Mouse (Mus musculus) urinary bladder, postnatal 4 days (tissue): ENCODE data around the gene Gm4301.
"Not testable (repeated sequence)": the region's sequence is repeated elsewhere in the genome, so short reads cannot be mapped to it uniquely, and the experiment has no call there.

Experiments used
- DNase-seq, 2 experiments: peaks; one replicate each; pipeline ENCODE4 v3.0.0; 2021 to 2022; ENCODE audit warnings: low spot score in 2 of 2

The Gm4301 gene

GRCm38 (mm10) chr10:100335376-100335775, at the start of gene Gm4301:
Gm4301 (plus strand) TSS chr10:100335676.
- not testable (repeated sequence) for DNase-seq

- no peak for DNase-seq
These were observed 39.4 kb upstream of the Gm4301 start for GRCm38 (mm10) chr10:100296105-100296504.

- DNase-seq = not testable (repeated sequence)
These were observed 35.4 kb upstream of the Gm4301 start for GRCm38 (mm10) chr10:100300106-100300505.

- not testable (repeated sequence) for DNase-seq
These were observed 5.1 kb downstream of the Gm4301 start, which contains the start of gene Gm4302 for GRCm38 (mm10) chr10:100340536-100340935. Gm4302 (plus strand) TSS chr10:100340836.

GRCm38 (mm10) chr10:100345672-100346071, 10.2 kb downstream of the Gm4301 start, which contains the start of gene Gm4303:
Gm4303 (plus strand) TSS chr10:100345972.
- DNase-seq = not testable (repeated sequence)

- DNase-seq = not testable (repeated sequence)
These were observed 15.3 kb downstream of the Gm4301 start, which contains the start of gene Gm4305 for GRCm38 (mm10) chr10:100350793-100351192. Gm4305 (plus strand) TSS chr10:100351093.

GRCm38 (mm10) chr10:100356841-100357240, 21.4 kb downstream of the Gm4301 start:
- peak; percentile 25 to 65 for DNase-seq

- not testable (repeated sequence) for DNase-seq
These were observed 25.6 kb downstream of the Gm4301 start, which contains the start of gene Gm4307 for GRCm38 (mm10) chr10:100361038-100361437. Gm4307 (plus strand) TSS chr10:100361338.

- not testable (repeated sequence) for DNase-seq
These were observed 47.0 kb downstream of the Gm4301 start, which contains the start of gene Gm4312 for GRCm38 (mm10) chr10:100382460-100382859. Gm4312 (minus strand) TSS chr10:100382560.
